Mouse (Mus musculus): ENCODE measurements around the gene Cnga2.

DNA sequence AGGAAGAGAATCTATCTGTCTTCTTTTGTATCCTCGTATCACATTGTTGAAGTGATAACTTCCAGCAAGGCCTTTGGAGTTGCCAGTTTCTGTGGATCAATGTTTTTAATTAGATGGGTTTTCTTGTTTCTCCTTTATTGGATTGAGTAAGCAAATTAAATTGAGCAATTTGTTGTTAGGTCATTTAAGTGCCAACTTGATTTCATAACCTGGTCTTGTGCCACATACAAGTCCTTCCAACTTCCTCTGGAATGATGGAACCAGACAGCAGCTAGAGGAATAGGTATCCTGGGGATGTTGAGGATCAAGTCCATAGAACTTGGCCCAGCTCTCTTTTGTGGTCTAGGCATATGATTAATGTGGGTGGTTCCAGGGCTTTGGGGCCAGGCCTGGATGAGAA, 30.6 kb downstream of the Cnga2 start:
- TF ChIP-seq CTCF (IDR thresholded peaks at IDR 0.05; ENCODE audit: borderline replicate concordance, insufficient read depth, low read depth, low read length) = no peak
- TF ChIP-seq POLR2A (IDR thresholded peaks at IDR 0.05; ENCODE audit: borderline replicate concordance, insufficient read depth, low read length) = no peak
